Mouse (Mus musculus): ENCODE results near the gene Cyp2d9. TPM values are rescaled to one million over a fixed set of nuclear protein-coding genes. Genes with fewer than 3 reads are reported as not detected.
"Not testable (repeated sequence)": the region's sequence is repeated elsewhere in the genome, so short reads cannot be mapped to it uniquely, and the experiment has no call there.

Cyp2d9 gene
- not detected in 2 replicates for polyA plus RNA-seq (2012; rRNA removed)

DNA sequence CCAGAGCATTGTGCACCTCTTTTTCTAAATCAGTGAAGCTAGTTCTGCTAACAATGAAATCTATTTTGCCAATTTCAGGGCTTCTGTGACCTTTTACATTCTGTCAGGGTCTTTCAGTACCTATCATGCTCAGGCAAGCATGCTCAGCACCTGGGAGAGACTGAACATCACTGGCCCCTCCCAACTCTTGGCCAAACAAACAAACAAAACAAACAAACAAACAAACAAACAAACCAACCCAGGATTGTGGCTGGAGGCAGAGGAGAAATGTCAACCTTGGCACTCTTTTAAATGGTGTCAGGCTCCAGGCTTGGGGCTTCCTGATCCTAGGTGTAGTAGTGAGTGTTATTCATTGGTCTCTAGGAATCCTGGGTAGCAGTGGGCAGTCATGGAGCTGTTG is at the start of gene Cyp2d9:
Cyp2d9 (plus strand) TSS at position 301 of the 400 bp plus-strand sequence.
- DNase-seq (ENCODE audit: low read depth): no peak
- TF ChIP-seq CTCF (IDR thresholded peaks at IDR 0.05; ENCODE audit: borderline replicate concordance, extremely low read depth, insufficient read depth, insufficient read length): no peak
- no peak for TF ChIP-seq POLR2A (IDR thresholded peaks at IDR 0.05; ENCODE audit: borderline replicate concordance, extremely low read depth, insufficient read depth, insufficient read length, poor library complexity, severe bottlenecking)

DNA sequence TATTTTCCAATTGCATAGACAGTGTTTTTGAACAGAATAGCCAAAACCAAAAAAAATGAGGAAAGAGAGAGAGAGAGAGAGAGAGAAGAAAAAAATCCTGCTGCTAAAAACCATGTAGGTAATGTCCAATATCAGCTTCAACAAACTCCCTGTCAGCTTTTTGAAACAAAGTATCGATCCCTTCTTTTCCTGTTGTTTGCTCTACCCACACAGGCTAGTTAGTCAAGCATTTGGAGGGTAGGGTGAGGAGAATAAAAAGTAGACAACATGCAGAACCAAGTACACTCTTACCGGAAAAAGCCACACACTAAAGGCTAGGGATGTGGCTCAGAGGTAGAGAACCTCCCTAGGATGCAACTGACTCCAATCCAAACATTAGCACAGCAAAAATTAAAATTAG is 47.5 kb upstream of the Cyp2d9 start:
- TF ChIP-seq CTCF (IDR thresholded peaks at IDR 0.05; ENCODE audit: borderline replicate concordance, extremely low read depth, insufficient read depth, insufficient read length): no peak
- no peak for TF ChIP-seq POLR2A (IDR thresholded peaks at IDR 0.05; ENCODE audit: borderline replicate concordance, extremely low read depth, insufficient read depth, insufficient read length, poor library complexity, severe bottlenecking)
- no peak for DNase-seq (ENCODE audit: low read depth)

DNA sequence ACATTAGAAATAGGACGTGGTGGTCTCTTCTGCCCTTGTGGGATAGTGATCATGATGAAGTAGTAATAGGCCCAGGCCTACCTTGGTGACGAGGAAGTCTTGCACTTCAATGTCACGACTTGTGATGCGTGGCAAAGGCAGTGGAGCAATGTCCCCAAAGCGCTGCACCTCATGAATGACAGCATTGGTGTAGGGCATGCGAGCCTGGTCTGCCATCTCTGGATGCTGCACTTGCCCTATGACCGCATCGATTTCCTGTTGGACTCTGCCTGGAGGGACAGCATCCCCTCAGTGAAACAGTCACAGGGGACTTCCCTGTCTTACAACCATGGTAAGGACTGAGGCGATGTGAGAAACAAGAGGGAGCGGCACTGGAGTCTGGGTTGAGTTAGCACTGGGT is 43.3 kb upstream of the Cyp2d9 start:
- not testable (repeated sequence) for DNase-seq (ENCODE audit: low read depth)

DNA sequence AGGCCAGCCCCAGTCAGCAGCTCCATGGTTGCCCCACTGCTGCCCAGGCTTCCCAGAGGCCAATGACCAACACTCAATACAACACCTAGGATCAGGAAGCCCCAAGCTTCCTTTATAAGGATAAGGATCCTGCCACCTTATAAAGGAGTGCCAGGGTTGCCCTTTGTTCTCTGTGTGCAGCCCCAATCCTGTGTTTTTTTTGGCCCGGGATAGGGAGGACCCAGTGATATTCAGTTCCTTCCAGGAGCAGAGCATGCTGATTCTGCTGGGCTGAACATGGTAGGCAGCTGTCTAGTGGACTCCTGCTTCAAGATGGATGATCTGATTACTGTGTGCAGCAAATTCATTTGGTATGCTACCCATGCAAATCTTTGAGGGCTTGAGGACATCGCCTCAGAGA is 39.3 kb upstream of the Cyp2d9 start, which contains the start of gene Cyp2d11:
Cyp2d11 (minus strand) TSS at position 101 of the 400 bp plus-strand sequence.
- DNase-seq (ENCODE audit: low read depth): not testable (repeated sequence)

DNA sequence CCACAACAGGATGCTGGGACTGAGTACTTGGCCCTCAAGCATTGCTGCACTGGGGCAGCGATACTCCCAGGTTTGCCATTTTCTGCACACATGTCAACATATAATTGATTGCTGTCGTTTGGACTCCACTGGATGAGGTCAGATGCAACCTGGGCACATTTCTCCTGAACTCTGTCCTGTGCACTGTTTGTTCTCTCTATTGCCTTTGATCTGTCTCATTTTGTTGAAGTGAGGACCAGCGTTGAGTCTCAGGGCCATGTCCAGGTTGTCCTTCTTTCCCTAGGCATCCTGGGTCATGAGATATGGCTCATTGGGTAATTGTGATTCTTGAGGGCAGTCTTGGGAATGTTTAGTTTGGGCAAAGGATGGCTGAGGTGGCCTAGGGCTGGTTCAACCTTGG is 37.3 kb upstream of the Cyp2d9 start:
- not testable (repeated sequence) for DNase-seq (ENCODE audit: low read depth)

DNA sequence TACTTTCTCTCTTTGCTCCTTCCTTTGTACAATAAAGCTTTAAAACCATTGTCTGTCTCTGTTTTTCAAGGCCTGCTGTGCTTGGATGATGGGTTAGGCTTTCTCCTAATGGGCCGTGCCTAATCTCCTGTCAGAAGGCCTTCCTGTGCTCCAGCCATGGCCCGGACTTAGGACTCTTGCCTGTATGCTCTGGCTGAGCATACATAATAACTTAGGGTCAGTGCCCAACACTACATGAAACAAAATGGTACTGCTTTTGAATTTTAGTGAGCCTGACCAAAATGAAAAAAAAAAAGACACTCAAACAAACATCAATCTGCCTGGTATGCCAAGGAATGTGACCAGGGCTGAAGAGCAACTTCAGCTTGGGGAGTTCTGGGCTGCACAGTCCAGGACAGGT is 31.7 kb upstream of the Cyp2d9 start:
- TF ChIP-seq POLR2A (IDR thresholded peaks at IDR 0.05; ENCODE audit: borderline replicate concordance, extremely low read depth, insufficient read depth, insufficient read length, poor library complexity, severe bottlenecking) (no peak), CTCF (IDR thresholded peaks at IDR 0.05; ENCODE audit: borderline replicate concordance, extremely low read depth, insufficient read depth, insufficient read length) (no peak)
- no peak for DNase-seq (ENCODE audit: low read depth)

DNA sequence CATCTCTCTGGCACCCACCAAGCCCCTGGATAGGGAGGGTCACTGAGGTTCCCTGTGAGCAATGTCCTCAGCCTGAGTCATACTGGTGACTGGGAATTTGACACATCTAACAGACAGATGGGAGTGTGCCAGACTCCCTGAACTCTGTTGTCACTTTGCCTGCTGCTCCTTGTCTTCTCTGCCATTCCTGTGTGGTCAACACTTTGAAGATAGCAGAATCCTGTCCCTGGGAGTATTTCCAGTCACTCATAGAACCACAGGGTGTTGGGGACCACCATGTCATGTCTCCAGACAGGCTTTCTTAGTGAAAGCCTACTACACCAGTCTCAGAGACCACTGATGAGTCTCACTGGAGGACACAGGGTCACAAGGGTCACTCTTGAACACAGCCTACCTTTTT is 31.1 kb upstream of the Cyp2d9 start:
- no peak for DNase-seq (ENCODE audit: low read depth)
- no peak for TF ChIP-seq POLR2A (IDR thresholded peaks at IDR 0.05; ENCODE audit: borderline replicate concordance, extremely low read depth, insufficient read depth, insufficient read length, poor library complexity, severe bottlenecking)
- TF ChIP-seq CTCF (IDR thresholded peaks at IDR 0.05; ENCODE audit: borderline replicate concordance, extremely low read depth, insufficient read depth, insufficient read length): no peak

DNA sequence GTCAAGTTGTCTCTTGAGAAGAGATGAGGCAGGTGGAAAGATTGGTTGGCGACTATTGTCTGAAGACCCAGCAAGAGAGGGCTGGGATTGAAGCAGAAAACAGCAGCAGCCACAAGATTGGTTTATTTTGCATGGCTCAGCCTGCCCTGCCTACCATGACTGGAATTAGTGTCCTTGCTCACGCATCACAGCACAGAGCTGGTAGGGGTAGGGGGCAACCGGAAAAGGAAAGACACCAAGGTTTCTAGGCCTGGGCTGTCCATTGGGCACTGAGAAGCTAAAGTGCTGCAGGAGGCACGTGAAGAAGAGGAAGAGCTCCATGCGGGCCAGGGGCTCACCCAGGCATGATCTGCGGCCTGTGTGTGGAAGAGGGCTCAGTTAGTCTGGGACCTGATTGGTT is 30.5 kb upstream of the Cyp2d9 start:
- TF ChIP-seq POLR2A (IDR thresholded peaks at IDR 0.05; ENCODE audit: borderline replicate concordance, extremely low read depth, insufficient read depth, insufficient read length, poor library complexity, severe bottlenecking): no peak
- TF ChIP-seq CTCF (IDR thresholded peaks at IDR 0.05; ENCODE audit: borderline replicate concordance, extremely low read depth, insufficient read depth, insufficient read length): no peak
- DNase-seq (ENCODE audit: low read depth): no peak

DNA sequence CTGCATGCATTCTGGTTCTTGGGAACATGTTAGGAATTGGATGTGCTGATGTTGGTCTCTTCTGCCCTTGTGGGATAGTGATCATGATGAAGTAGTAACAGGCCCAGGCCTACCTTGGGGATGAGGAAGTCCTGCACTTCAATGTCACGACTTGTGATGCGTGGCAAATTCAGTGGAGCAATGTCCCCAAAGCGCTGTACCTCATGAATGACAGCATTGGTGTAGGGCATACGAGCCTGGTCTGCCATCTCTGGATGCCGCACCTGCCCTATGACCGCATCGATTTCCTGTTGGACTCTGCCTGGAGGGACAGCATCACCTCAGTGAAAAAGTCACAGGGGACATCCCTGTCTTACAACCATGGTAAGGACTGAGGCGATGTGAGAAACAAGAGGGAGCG is 29.6 kb upstream of the Cyp2d9 start:
- TF ChIP-seq POLR2A (IDR thresholded peaks at IDR 0.05; ENCODE audit: borderline replicate concordance, extremely low read depth, insufficient read depth, insufficient read length, poor library complexity, severe bottlenecking) (no peak), CTCF (IDR thresholded peaks at IDR 0.05; ENCODE audit: borderline replicate concordance, extremely low read depth, insufficient read depth, insufficient read length) (no peak)
- no peak for DNase-seq (ENCODE audit: low read depth)

DNA sequence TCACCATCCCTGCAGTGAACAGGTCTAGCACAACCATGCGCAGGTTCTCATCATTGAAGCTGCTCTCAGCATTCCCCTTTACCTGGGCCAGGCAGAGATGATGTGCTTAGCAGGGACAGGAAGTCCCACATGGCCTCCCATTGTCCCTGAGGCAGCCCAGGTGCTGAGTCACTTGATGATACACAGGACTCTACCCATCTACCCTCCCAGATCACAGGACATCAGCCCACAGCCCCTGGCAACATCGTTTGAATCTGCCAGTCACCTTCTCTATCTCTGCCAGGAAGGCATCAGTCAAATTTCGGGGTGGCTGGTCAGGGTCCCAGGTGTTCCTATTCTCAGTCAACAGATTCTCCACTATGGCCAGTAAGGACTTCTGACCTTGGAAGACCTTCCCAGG is 29.1 kb upstream of the Cyp2d9 start:
- TF ChIP-seq POLR2A (IDR thresholded peaks at IDR 0.05; ENCODE audit: borderline replicate concordance, extremely low read depth, insufficient read depth, insufficient read length, poor library complexity, severe bottlenecking) (no peak), CTCF (IDR thresholded peaks at IDR 0.05; ENCODE audit: borderline replicate concordance, extremely low read depth, insufficient read depth, insufficient read length) (no peak)
- no peak for DNase-seq (ENCODE audit: low read depth)

DNA sequence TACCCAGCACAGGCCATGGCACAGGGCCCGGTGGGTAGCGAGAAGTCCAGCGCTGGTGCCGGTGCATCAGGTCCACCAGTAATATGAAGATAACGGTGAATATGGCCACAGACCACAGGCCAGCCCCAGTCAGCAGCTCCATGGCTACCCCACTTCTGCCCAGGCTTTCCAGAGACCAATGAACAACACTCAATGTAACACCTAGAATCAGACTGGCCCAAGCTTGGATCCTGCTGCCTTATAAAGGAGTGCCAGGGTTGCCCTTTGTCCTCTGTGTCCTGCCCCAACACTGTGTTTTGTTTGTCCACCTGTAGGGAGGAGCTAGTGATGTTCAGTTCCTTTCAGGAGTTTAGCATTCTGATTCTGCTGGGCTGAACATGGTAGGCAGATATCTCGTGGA is 26.3 kb upstream of the Cyp2d9 start, which contains the start of gene Cyp2d10:
Cyp2d10 (minus strand) TSS at position 215 of the 400 bp plus-strand sequence.
- DNase-seq (ENCODE audit: low read depth): no peak
- TF ChIP-seq CTCF (IDR thresholded peaks at IDR 0.05; ENCODE audit: borderline replicate concordance, extremely low read depth, insufficient read depth, insufficient read length) (no peak), POLR2A (IDR thresholded peaks at IDR 0.05; ENCODE audit: borderline replicate concordance, extremely low read depth, insufficient read depth, insufficient read length, poor library complexity, severe bottlenecking) (no peak)

DNA sequence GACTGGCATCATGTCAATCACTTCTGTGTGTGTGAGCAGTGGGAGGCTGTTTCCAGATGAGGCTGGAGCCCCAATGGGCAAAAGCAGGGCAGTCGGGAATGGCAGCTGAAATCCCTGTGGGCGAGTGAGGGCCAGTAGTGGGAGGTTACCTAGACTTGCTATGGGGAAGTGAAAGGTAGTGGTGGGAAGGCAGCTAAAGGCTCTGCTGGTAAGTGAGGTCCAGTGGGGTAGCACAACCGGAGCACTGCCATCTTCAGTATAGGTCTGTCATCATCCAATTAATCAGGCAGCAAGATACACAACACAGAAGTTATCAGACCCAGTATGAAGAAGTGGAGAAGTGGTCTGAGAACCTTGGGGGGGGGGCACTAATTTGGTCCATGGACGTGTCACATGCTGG is 25.7 kb upstream of the Cyp2d9 start:
- no peak for DNase-seq (ENCODE audit: low read depth)
- TF ChIP-seq CTCF (IDR thresholded peaks at IDR 0.05; ENCODE audit: borderline replicate concordance, extremely low read depth, insufficient read depth, insufficient read length): no peak

DNA sequence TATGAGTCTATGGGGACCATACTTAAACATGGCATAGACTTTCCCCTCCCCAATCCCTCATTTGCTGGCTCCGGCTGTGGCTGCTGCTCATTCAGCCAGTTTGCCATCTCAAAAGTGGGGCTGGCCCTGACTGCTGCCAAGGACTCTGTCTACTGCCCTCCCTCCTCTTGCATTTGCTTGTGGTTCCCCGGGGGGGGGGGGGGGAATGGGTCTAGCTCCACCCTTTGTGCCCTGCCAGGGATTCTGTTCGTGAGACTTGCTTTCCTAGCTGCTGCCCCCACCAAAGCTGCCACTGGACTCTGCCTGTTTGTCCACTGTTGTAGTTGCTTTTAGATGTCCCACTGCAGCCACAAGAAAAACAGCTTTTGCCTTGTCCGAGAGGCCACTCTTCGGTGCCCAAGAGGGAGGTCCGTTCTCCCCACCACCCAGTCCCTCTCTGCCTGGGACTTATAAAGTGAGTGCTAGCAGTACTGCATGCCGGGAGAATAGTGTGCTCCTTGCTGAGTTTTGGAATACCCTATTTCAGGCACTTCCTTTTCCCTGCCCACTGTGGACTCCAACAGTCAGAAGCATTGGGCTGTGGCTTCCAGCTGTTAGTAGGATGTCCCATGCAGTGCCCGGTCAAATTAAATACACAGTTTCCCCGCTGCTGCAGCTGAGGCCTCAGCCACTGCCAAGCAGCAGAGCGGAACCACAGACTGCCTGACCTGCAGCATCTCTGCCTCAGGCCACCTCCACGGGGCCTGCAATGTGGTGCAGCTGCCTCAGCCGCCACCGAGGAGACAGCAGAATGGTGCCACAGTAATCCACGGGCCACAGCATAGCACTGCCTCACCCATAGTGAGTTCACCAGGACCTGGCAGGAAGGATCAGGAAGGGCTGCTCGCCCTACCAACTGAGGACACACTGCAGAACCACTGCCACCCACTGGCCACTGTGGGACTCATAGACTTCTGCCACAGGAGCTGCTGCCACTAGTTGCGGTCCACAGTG is 16.1 kb upstream of the Cyp2d9 start:
- TF ChIP-seq CTCF (IDR thresholded peaks at IDR 0.05; ENCODE audit: borderline replicate concordance, extremely low read depth, insufficient read depth, insufficient read length): peak; percentile 74
- TF ChIP-seq POLR2A (IDR thresholded peaks at IDR 0.05; ENCODE audit: borderline replicate concordance, extremely low read depth, insufficient read depth, insufficient read length, poor library complexity, severe bottlenecking): no peak
- DNase-seq (ENCODE audit: low read depth): peak; percentile 84
